Comparison of ENCODE assay signal across 10 mouse cellular contexts in the genomic region with DNA sequence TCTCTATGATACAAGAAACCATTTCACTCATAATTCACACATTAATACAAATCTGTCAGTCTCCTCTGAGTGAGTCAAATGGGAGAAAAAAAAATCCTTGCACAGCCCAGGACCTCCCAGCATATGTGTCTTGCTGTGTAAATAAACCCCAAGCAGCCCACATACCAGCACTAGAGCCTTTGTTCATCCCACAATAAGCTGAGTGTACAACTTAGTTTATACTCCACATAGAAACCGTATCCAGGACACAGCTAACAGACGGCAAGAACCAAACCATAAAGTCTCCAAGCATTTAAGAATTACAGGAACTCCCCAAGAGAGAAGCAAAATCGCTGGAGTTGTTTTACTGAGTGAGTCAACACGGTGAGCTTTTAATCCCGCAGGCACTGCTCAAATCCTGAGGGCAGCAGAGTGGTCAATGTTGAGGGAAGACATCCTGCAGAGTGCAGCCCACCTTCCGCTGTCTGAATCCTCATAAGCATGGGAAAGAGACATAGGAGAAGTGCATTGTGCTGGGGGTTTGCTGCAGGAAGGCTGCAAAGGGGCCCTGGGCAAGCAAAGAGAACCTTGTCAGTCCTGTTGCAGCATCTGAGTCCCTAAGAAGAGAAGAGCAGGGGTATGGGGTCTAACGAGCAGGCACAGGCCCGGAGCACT.
DNase-seq lines count a peak whose midpoint lies in the region; ATAC-seq and TF ChIP-seq lines count a peak whose summit lies in the region.
"Had no signal": no experiment of that assay in that cellular context is flagged by ENCODE, and none has a peak within 500 bp of the region (broad histone marks: within the 10 kb centered on the region; RNA-seq: fewer than 3 reads in every experiment).

No protein-coding gene starts in this region.

- WGBS in forebrain, embryonic 16.5 days, result 36% methylated on average over 8 of the region's 8 CpGs
- WGBS in forebrain, embryonic 10.5 days, result 58% methylated on average over 8 of the region's 8 CpGs
- WGBS in limb, embryonic 14.5 days, result 26% methylated on average over 8 of the region's 8 CpGs
- WGBS in stomach, embryonic 16.5 days, result 28% methylated on average over 8 of the region's 8 CpGs

- H3K4me3 ChIP-seq in forebrain, embryonic 16.5 days (replicated peaks; ENCODE audit: low read length), result no peak overlapping the region
- H3K4me3 ChIP-seq in forebrain, embryonic 10.5 days, result no peak overlapping the region
- H3K4me3 ChIP-seq in limb, embryonic 14.5 days (replicated peaks; ENCODE audit: low read length), result no peak overlapping the region
- no peak overlapping the region for H3K4me3 ChIP-seq in stomach, embryonic 16.5 days (replicated peaks; ENCODE audit: low read length)

- DNase-seq in forebrain, embryonic 10.5 days (ENCODE audit: extremely low spot score, low spot score), result no peak
- peak; percentile 15 for DNase-seq in lung, postnatal 25 days (ENCODE audit: low spot score)
- no peak for DNase-seq in lung, adult 18-20 months
- DNase-seq in limb, embryonic 14.5 days (ENCODE audit: low spot score), result peak; percentile 17
- no peak for DNase-seq in adrenal gland, postnatal 25 days
- no peak for DNase-seq in kidney, adult 11 months
- DNase-seq: cerebellum, adult 18-20 months had no signal

- no peak overlapping the region for H3K9ac ChIP-seq in forebrain, embryonic 16.5 days (replicated peaks; ENCODE audit: low read depth, low read length)
- H3K9ac ChIP-seq in limb, embryonic 14.5 days (ENCODE audit: low read depth, low read length, severe bottlenecking), result no peak overlapping the region
- no peak overlapping the region for H3K9ac ChIP-seq in stomach, embryonic 16.5 days (ENCODE audit: low read length)

- no peak overlapping the region for H3K4me2 ChIP-seq in forebrain, embryonic 16.5 days (ENCODE audit: low read length)
- no peak overlapping the region for H3K4me2 ChIP-seq in limb, embryonic 14.5 days (replicated peaks; ENCODE audit: low read depth, low read length, severe bottlenecking)
- no peak overlapping the region for H3K4me2 ChIP-seq in stomach, embryonic 16.5 days (ENCODE audit: low read depth, low read length)

- 0 out of 2 replicates have a peak, but pooled peaks have one; percentile 43 for ATAC-seq in forebrain, embryonic 16.5 days
- ATAC-seq in limb, embryonic 14.5 days (ENCODE audit: low FRiP score, low read depth), result peak; percentile 80
- peak; percentile 72 for ATAC-seq in stomach, embryonic 16.5 days (ENCODE audit: insufficient read depth, low FRiP score)

- H3K9me3 ChIP-seq in forebrain, embryonic 16.5 days (ENCODE audit: control insufficient read depth, low read length), result no peaks in the 10 kb centered on the region
- no peaks in the 10 kb centered on the region for H3K9me3 ChIP-seq in forebrain, embryonic 10.5 days
- no peaks in the 10 kb centered on the region for H3K9me3 ChIP-seq in limb, embryonic 14.5 days (ENCODE audit: control insufficient read depth, low read length)
- H3K9me3 ChIP-seq in stomach, embryonic 16.5 days (replicated peaks; ENCODE audit: control insufficient read depth, low read length), result no peaks in the 10 kb centered on the region

- TF ChIP-seq POLR2A in limb, embryonic 14.5 days (IDR thresholded peaks at IDR 0.05; ENCODE audit: borderline replicate concordance, extremely low read depth, insufficient read depth, insufficient read length), result no peak

- no peaks in the 10 kb centered on the region for H3K4me1 ChIP-seq in forebrain, embryonic 16.5 days (replicated peaks; ENCODE audit: control insufficient read depth, insufficient read depth, low read length)
- peaks cover 8% of the 10 kb centered on the region; the same call in 1 of the 2 replicates for H3K4me1 ChIP-seq in forebrain, embryonic 10.5 days
- peaks cover 7% of the 10 kb centered on the region for H3K4me1 ChIP-seq in limb, embryonic 14.5 days (ENCODE audit: control insufficient read depth, insufficient read depth, low read length)
- H3K4me1 ChIP-seq in stomach, embryonic 16.5 days (ENCODE audit: control insufficient read depth, insufficient read depth, low read length), result peaks cover 8% of the 10 kb centered on the region; the same call in 1 of the 2 replicates

- H3K36me3 ChIP-seq in forebrain, embryonic 16.5 days (ENCODE audit: control insufficient read depth, insufficient read depth), result no peaks in the 10 kb centered on the region
- H3K36me3 ChIP-seq in forebrain, embryonic 10.5 days (replicated peaks), result no peaks in the 10 kb centered on the region
- H3K36me3 ChIP-seq in limb, embryonic 14.5 days (ENCODE audit: control insufficient read depth, insufficient read depth, low read length), result no peaks in the 10 kb centered on the region
- no peaks in the 10 kb centered on the region for H3K36me3 ChIP-seq in stomach, embryonic 16.5 days (ENCODE audit: control insufficient read depth, insufficient read depth, low read length)

- no peak overlapping the region; the same call in 1 of the 2 replicates for H3K27ac ChIP-seq in forebrain, embryonic 16.5 days (ENCODE audit: low read length)
- no peak overlapping the region for H3K27ac ChIP-seq in forebrain, embryonic 10.5 days
- no peak overlapping the region for H3K27ac ChIP-seq in limb, embryonic 14.5 days (replicated peaks; ENCODE audit: low read depth, low read length)
- no peak overlapping the region for H3K27ac ChIP-seq in stomach, embryonic 16.5 days (ENCODE audit: low read length)
- H3K27ac ChIP-seq: macrophage had no signal

- H3K27me3 ChIP-seq in forebrain, embryonic 16.5 days (replicated peaks; ENCODE audit: control insufficient read depth, insufficient read depth, low read length), result no peaks in the 10 kb centered on the region
- H3K27me3 ChIP-seq in forebrain, embryonic 10.5 days (ENCODE audit: poor library complexity, severe bottlenecking), result no peaks in the 10 kb centered on the region
- no peaks in the 10 kb centered on the region for H3K27me3 ChIP-seq in limb, embryonic 14.5 days (ENCODE audit: control insufficient read depth, insufficient read depth, low read length)
- H3K27me3 ChIP-seq in stomach, embryonic 16.5 days (ENCODE audit: control insufficient read depth, insufficient read depth, low read length), result no peaks in the 10 kb centered on the region

Comparison
In these comparisons a context has a peak if more than half of its experiments do, and no peak if none do; other contexts are left out.
1. DNase-seq: peak in lung, postnatal 25 days (single experiment) and limb, embryonic 14.5 days (single experiment); none in forebrain, embryonic 10.5 days (single experiment), lung, adult 18-20 months (0 of 2), adrenal gland, postnatal 25 days (single experiment) and kidney, adult 11 months (single experiment).
2. Peak in every context shown above with its lines, with median percentiles within 50 percentile points of each other: ATAC-seq.